Mouse (Mus musculus) 3134 (cell line): Measurements from ENCODE around the gene Ear6.

ENCODE experiments used
- DNase-seq: peaks from one replicate; pipeline ENCODE4 v3.0.0-alpha.2; 2011; ENCODE audit warnings: low spot score; ENCODE audit not compliant: insufficient read length; ENCODE audit errors: extremely low read depth

Ear6 gene

DNA sequence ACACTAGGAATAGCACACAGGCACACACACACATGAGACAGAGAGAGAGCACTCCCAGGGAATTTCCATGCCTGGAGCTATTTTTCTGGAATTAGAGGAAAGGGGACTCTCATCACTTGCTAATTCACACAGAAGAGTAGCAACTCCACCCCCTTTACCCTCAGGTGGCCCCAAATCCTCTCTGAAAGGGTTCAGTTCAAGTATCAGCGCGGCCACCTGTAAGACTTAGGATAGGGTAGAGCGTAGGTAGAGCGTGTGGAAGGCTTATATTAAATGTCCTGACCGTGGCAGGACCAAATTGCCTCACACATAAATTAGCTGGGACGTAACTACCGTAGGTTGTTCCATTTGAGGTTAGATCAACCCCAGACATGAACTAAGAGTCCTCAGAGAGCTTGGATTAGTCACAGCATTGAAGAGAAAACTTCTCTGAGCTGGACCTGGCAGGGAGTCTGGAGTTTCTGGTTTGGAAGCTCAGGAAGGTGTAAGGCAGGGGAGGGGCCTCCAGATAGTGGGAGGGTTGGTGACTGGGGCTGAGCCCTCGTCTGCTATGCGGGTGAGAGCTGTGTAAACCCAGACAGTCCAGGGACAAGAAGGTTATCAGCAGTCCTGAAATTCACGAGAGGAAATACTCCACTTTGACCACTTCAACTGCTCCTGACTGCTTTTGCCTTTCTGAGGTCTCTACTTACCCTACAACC, 39.7 kb downstream of the Ear6 start:
- no peak for DNase-seq

DNA sequence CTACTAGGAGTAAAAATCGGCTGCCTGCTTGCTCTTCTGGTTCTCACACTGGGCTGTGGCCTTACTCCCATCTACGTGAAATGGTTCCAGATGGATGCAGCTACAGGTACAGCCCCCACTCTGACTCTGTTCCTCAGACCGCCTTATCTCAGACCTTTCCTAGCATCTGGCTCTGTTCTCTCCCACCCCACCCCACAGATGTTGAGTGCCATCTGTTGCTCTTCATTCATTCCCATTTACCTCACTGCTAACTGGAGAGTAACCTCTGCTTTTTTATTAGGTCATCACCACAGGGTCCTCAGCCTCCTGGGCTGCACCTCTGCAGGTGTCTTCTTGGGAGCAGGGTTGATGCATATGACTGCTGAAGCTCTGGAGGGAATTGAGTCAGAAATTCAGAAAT, 40.3 kb downstream of the Ear6 start:
- DNase-seq: no peak

DNA sequence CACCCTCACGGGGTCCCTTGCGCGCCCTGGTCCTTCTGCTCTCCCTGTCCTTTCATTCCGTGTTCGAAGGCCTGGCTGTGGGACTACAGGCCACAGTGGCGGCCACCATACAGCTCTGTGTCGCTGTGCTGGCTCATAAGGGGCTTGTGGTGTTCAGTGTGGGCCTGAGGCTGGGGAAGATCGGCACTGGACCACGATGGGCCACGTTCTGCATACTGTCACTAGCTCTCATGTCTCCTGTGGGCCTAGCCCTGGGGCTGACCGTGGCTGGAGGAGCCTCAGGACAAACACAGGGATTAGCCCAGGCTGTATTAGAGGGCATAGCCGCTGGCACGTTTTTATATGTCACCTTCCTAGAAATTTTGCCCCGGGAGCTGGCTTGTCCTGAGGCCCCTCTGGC, 41.6 kb downstream of the Ear6 start:
- DNase-seq: no peak

DNA sequence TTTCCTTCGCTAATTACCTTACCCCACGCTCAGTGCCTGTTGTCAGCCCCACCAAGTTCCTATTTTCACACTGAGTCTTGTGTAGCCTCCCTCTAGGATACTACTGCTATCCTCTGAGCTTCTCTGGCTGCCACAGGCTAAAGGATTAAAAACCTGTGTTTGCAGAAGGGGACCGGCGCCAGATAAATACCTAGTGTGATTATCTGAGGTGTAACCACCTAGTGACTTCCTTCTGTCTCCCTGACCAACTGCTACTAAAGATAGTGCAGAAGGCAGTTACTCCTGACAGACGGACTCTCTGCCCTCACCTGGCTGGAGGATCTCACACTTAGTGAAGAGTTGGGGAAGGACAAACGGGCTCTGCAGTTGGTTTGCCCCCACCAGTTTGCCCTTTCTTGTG, 42.5 kb downstream of the Ear6 start:
- no peak for DNase-seq

DNA sequence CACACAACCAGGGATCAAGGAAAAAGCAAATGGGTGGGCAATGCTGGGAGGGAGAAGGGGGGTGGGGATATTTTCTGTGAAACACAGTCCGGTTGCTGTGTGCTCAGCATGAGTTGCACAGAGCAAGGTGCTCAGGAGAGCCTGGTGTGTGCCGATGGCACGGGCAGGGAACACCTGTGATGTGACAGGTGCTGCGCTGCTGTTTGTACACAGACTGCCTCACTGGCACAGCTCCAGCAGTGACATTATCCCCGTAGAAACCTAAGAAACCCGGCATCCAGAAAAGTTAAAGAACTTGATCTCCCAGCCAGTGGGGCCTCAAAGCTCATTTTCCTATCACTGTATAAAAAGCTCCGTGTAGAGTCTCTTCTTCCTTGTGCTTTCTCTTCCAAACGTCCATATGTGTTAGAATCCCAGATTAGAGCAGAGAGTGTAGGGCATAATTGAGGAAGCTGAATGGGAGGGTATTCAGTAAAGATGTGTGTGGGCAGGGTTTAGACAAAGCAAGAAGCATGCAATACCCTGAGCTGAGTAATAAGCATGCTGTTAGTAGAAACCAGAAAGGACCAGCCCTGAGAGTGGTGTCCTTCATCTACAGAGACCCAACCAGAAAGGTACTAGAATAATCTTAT, 43.2 kb downstream of the Ear6 start:
- no peak for DNase-seq

DNA sequence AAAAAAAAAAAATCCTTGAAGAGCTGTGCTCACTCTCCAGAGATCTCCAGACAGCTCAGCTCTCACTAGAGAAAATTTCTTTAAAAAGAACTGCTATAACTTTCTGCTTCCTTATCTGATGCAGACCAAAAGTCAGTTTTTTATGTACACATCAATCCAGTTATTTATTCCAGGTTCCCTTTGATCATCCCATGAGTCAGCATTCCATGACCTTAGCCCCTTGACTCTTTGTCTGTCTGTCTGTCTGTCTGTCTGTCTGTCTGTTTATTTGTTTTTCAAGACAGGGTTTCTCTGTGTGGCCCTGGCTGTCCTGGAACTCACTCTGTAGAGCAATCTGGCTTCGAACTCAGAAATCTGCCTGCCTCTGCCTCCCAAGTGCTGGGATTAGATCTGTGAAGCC, 45.9 kb downstream of the Ear6 start:
- no peak for DNase-seq

DNA sequence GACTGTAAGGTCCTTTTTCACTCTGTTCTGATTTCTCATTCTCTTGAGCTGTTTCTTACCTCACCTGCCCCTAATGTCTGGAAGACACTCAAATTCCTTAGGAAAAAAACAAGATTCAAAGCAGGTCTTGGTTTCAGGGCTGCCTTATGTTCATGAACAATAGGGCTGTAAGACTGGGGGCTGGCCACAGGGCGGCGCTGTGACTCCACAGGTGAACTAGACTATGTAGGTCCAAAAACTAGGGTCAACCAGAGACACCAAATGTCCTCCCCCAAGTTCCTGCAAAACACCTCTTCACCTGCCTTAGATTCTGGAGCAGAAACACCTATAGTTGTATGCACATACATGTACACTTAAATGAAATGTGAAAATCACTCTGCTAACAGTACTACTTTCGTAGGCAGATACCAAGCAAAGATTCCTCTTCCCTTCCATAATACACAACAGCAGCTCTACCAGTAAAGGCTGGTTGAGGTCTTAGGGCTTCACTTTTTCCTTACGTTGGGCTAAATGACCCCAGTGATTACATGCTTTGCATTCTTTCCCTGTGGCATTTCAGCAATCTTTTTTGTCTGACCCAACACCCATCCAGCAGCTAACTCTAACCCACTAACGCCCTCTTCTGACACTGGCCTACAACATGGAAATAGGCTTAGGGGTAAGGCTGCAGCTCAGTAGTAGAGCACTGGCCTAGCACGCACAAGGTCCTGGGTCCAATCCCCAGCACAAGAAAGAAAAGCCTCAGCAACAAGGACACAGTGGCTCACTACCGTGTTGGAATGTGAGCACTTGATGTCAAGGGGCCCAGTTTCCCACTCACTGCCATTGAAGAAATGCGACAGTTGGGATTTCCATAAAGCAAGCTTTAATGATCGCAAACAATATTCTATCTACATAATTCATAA, 49.6 kb downstream of the Ear6 start:
- no peak for DNase-seq

DNA sequence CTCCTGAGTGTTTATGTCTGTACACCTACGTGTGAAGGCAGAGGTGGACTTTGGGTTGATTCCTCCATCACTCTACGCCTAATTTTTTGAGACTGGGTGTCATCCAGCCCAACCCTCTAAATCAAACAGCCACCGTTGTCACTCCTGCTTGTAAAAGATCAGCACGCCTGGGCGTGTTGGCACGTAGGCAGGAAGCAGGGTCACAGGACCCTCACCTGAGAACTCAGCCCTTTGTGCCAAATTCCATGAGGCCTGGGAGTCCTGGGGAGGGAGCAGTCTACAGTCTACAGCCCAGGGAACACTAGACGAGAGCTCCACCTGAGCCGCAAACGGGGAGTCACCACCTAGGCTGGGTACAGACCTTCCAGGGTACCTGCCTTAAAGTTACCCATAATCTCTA, 50.3 kb downstream of the Ear6 start:
- no peak for DNase-seq
